Mouse (Mus musculus): ENCODE data around the gene Cyp2g1. TPM values are rescaled to one million over a fixed set of nuclear protein-coding genes. Genes with fewer than 3 reads are reported as not detected.

Cyp2g1 gene
- not detected in 2 replicates for polyA plus RNA-seq (2012; rRNA removed)

DNA sequence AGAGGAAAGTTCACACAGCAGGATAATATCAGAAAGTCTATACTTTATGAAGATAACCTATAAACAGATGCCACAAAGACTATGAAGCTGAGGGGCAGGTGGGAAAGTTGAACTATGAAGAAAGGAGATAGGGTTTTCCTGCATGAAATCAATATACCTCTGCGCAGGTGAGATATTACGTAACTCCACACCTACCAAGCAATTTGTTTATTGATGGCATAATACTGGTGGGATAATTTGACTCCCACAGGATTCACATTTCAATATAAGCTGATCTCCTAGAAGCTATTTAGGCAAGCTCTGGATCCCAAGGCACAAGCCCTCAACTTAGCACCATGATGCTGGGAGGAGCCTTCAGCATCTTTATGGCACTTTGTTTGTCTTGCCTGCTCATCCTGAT lies at the start of gene Cyp2g1:
Gene Cyp2g1, plus strand, starts transcription at position 301 of the 400 bp plus-strand sequence.
- no peak for TF ChIP-seq CTCF (IDR thresholded peaks at IDR 0.05; ENCODE audit: insufficient read depth, low read length)
- TF ChIP-seq POLR2A (IDR thresholded peaks at IDR 0.05; ENCODE audit: borderline replicate concordance, extremely low read depth, low read depth, low read length) = no peak
- Histone ChIP-seq H3K4me1 (ENCODE audit: control insufficient read depth, insufficient read depth, low read length) (no peaks in the 10 kb centered on the region), H3K4me3 (replicated peaks; ENCODE audit: extremely low read depth, low read depth, low read length) (no peak within 1 kb of the TSS)
- 93% methylated on average over 2 of the region's 2 CpGs for WGBS
- DNase-seq = no peak

DNA sequence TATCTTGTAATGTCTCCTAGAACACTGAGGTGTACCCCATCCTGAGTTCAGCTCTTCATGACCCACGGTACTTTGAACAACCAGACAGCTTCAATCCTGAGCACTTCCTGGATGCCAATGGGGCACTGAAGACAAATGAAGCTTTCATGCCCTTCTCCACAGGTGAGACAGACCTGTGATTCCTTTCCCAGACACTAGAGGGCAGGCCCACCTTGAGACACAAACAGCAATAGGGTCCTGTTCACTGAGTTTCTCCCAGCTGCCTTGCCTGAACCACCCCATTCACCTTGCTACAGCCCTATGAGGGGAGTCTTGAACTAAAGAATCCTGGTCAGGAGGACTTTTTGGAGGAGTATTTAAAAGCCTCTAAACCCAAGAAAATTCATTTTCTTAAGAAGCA lies 41.6 kb upstream of the Cyp2g1 start:
- Histone ChIP-seq H3K4me3 (replicated peaks; ENCODE audit: extremely low read depth, low read depth, low read length) (no peak overlapping the region), H3K4me1 (ENCODE audit: control insufficient read depth, insufficient read depth, low read length) (no peaks in the 10 kb centered on the region)
- TF ChIP-seq CTCF (IDR thresholded peaks at IDR 0.05; ENCODE audit: insufficient read depth, low read length) (peak; percentile 56), POLR2A (IDR thresholded peaks at IDR 0.05; ENCODE audit: borderline replicate concordance, extremely low read depth, low read depth, low read length) (no peak)
- DNase-seq = peak; percentile 49
- WGBS = 50% methylated on average over 1 of the region's 1 CpGs

DNA sequence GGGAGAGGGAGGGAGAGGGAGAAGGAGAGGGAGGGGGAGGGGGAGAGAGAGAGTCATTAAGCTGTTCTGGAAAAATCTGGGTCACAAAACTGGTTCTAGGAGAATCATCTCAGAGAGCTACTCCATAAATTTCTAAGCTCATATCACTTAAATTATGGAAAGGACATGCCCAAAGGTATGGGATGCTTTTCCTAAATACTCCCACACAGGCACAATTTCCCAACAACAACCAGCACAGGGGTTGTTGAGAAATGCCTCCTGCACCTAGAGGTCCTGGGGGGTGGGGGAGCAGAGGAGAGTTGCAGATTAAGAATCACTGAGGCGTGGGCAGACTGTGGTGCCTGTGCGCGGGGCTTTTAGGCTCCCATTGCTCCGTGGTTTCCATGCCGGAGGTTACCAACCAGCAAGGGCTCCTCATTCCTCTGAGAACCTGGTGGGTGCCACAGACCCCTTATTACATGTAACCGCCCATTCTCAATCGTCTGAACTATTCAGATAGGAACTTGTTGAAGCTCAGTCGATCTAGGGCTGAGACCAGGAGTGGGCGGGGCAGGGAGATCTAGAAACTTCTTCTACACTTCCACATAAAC lies 38.7 kb upstream of the Cyp2g1 start:
- 78% methylated on average over 9 of the region's 9 CpGs for WGBS
- H3K4me1 ChIP-seq (ENCODE audit: control insufficient read depth, insufficient read depth, low read length) = no peaks in the 10 kb centered on the region; the same call in 1 of the 2 replicates
- DNase-seq = no peak
- TF ChIP-seq CTCF (IDR thresholded peaks at IDR 0.05; ENCODE audit: insufficient read depth, low read length) (no peak), POLR2A (IDR thresholded peaks at IDR 0.05; ENCODE audit: borderline replicate concordance, extremely low read depth, low read depth, low read length) (no peak)
- no peak overlapping the region for H3K4me3 ChIP-seq (replicated peaks; ENCODE audit: extremely low read depth, low read depth, low read length)

DNA sequence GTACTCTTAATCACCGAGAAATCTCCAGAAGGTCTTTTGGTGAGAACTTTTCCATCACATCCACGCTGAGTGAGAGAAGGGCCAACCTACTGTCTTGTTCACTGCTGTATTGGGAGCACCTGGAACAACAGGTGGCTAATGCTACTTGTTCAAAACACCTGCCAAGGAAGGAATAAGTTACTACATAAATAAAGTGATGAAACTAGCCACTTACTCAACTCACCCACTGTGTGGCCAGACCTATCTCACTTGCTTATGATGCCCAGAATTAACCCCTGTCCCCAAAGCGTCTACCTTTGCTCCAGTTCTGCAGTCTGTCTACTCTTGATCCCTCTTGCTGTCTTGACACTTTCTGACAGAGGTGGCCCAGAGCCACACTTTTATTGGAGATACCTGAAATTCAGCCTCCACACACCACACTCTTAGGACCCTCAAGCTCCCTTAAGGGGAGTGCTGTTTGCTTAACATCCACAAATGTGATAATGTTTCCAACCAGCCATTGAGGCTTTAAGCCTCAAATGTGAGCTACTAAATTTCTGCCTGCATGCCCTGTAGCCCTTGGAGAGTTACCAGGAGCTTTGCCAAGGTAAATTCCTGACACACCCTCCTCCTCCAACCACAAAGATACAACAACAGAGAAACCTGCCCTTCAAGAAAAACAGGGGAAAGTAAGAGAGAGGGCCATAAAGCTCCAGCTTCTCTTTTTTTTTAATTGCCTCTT lies 35.7 kb upstream of the Cyp2g1 start:
- 51% methylated on average over 3 of the region's 3 CpGs for WGBS
- no peak for TF ChIP-seq CTCF (IDR thresholded peaks at IDR 0.05; ENCODE audit: insufficient read depth, low read length)
- no peak for TF ChIP-seq POLR2A (IDR thresholded peaks at IDR 0.05; ENCODE audit: borderline replicate concordance, extremely low read depth, low read depth, low read length)
- Histone ChIP-seq H3K4me1 (ENCODE audit: control insufficient read depth, insufficient read depth, low read length) (no peaks in the 10 kb centered on the region; the same call in 1 of the 2 replicates), H3K4me3 (replicated peaks; ENCODE audit: extremely low read depth, low read depth, low read length) (no peak overlapping the region)
- DNase-seq = no peak

DNA sequence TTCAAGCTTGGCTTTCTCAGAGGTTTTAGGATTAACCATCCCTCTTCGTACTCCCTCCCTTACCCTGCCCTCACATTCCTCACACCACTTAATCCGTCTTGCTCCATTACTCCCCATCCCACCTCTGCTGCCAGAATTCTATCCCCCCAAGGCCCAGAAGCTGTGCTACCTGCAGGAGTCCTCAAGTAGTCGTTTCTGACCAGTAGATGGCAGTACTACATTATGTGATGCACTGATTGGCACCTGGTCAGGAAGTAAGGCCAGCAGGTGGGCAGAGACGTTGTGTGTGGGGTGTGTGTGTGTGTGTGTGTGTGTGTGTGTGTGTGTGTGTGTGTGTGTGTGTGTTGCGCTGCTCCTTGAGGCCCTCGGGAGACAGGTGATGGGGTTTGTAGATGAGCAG lies 32.8 kb upstream of the Cyp2g1 start:
- WGBS = 17% methylated on average over 6 of the region's 6 CpGs
- DNase-seq = no peak
- TF ChIP-seq CTCF (IDR thresholded peaks at IDR 0.05; ENCODE audit: insufficient read depth, low read length) (0 out of 2 replicates have a peak, but pooled peaks have one; percentile 37), POLR2A (IDR thresholded peaks at IDR 0.05; ENCODE audit: borderline replicate concordance, extremely low read depth, low read depth, low read length) (no peak)
- no peaks in the 10 kb centered on the region; the same call in 1 of the 2 replicates for H3K4me1 ChIP-seq (ENCODE audit: control insufficient read depth, insufficient read depth, low read length)
- no peak overlapping the region for H3K4me3 ChIP-seq (replicated peaks; ENCODE audit: extremely low read depth, low read depth, low read length)

DNA sequence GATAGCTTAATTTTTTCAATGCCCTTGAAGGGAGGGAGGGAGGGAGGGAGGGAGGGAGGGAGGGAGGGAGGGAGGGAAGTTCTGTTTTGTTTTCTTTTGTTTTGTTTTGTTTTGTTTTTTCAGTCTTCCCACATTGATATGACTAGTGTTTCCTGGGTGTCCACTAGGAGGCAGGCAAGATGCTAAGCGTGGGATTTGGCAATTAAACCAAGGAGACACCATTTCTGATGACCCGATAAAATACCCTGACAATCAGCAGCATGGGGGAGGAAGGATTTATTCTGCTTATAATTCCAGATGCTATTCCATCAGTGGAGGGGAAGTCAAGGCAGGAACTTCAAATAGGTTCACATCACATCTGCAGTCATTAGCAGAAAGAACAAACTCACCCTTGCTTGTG lies 30.9 kb upstream of the Cyp2g1 start:
- WGBS = 31% methylated on average over 2 of the region's 2 CpGs

DNA sequence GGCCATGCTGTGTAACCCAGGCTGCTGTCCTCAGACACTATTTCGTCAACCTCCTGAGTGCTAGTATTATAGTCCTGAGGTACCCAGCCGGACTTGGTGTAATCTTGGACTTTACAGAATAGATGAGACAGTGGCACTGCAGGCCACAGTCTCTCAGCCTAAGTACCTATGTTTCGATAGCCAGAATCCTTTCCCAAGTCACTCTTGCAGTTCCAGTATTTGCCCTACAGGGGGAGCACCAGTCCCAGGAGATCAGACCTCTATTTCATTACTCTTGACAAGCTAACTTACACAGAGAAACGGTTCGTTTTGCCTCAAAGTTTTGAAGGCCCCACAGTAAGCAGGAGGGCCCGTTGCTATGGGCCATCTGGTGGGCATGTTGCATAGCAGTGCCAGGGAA lies 30.2 kb upstream of the Cyp2g1 start:
- TF ChIP-seq POLR2A (IDR thresholded peaks at IDR 0.05; ENCODE audit: borderline replicate concordance, extremely low read depth, low read depth, low read length) (no peak), CTCF (IDR thresholded peaks at IDR 0.05; ENCODE audit: insufficient read depth, low read length) (peak; percentile 25; the same call in 1 of the 2 replicates)
- 27% methylated on average over 6 of the region's 6 CpGs for WGBS
- peak; percentile 50 for DNase-seq
- no peak overlapping the region for H3K4me3 ChIP-seq (replicated peaks; ENCODE audit: extremely low read depth, low read depth, low read length)
- H3K4me1 ChIP-seq (ENCODE audit: control insufficient read depth, insufficient read depth, low read length) = no peaks in the 10 kb centered on the region

More for the DNA sequence above, 30.9 kb upstream of the Cyp2g1 start:
- DNase-seq = no peak
- H3K4me1 ChIP-seq (ENCODE audit: control insufficient read depth, insufficient read depth, low read length) = no peaks in the 10 kb centered on the region; the same call in 1 of the 2 replicates
- no peak for TF ChIP-seq CTCF (IDR thresholded peaks at IDR 0.05; ENCODE audit: insufficient read depth, low read length)
- no peak for TF ChIP-seq POLR2A (IDR thresholded peaks at IDR 0.05; ENCODE audit: borderline replicate concordance, extremely low read depth, low read depth, low read length)
- H3K4me3 ChIP-seq (replicated peaks; ENCODE audit: extremely low read depth, low read depth, low read length) = no peak overlapping the region

DNA sequence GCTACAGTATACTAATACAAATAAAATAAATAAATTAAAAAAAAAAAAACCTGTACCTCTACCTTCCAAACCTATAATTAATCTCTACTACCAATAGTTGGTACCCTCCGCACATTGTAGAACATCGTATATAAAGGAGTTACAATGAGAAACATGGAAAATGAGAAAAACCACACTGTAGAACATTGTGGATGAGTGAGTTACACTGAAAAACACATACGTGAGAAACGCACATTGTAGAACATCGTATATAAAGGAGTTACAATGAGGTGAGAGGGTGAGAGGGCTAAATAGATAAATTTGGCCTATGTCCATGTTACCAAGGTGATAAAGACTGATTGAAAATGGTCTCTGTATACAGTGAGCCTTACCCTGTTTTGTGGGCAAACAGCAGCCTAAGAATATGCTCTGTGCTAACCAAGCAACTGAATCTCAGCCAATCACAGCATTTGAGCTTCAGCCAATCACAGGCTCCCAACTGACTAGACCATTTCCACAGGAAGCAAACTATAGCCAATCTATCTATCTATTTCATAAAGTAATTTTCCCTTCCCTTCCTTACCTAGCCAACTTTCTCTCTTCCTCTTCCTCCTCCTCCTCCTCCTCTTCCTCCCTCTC lies 28.8 kb upstream of the Cyp2g1 start:
- TF ChIP-seq POLR2A (IDR thresholded peaks at IDR 0.05; ENCODE audit: borderline replicate concordance, extremely low read depth, low read depth, low read length) (no peak), CTCF (IDR thresholded peaks at IDR 0.05; ENCODE audit: insufficient read depth, low read length) (no peak)
- DNase-seq = no peak
- 78% methylated on average over 5 of the region's 5 CpGs for WGBS
- Histone ChIP-seq H3K4me3 (replicated peaks; ENCODE audit: extremely low read depth, low read depth, low read length) (no peak overlapping the region), H3K4me1 (ENCODE audit: control insufficient read depth, insufficient read depth, low read length) (no peaks in the 10 kb centered on the region)

DNA sequence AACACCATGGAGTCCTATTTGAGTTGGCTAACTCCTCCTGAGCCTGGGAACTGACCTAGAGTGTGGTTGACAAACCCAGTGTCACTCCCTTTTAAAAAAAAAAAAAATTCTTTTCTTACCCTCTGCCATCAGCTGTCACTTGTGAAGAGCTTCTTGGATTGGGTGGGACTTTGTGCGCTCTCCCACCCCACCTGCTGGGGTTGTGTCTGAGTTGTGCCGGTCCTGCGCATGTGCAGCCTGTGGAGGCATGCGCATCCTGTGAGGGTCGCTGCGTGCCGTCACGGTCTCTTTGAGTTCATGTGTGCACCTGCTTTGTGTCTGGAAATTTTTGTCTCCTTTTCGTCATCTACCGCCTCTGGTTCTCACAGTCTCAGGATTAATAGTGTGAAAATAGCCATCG lies 28.2 kb upstream of the Cyp2g1 start:
- 18% methylated on average over 11 of the region's 11 CpGs for WGBS
- no peak for DNase-seq

More for the DNA sequence above, 28.2 kb upstream of the Cyp2g1 start:
- H3K4me1 ChIP-seq (ENCODE audit: control insufficient read depth, insufficient read depth, low read length) = no peaks in the 10 kb centered on the region
- TF ChIP-seq CTCF (IDR thresholded peaks at IDR 0.05; ENCODE audit: insufficient read depth, low read length) = no peak
- TF ChIP-seq POLR2A (IDR thresholded peaks at IDR 0.05; ENCODE audit: borderline replicate concordance, extremely low read depth, low read depth, low read length) = no peak
- no peak overlapping the region for H3K4me3 ChIP-seq (replicated peaks; ENCODE audit: extremely low read depth, low read depth, low read length)
